Mouse (Mus musculus): ENCODE measurements around the gene Flt3.

DNA sequence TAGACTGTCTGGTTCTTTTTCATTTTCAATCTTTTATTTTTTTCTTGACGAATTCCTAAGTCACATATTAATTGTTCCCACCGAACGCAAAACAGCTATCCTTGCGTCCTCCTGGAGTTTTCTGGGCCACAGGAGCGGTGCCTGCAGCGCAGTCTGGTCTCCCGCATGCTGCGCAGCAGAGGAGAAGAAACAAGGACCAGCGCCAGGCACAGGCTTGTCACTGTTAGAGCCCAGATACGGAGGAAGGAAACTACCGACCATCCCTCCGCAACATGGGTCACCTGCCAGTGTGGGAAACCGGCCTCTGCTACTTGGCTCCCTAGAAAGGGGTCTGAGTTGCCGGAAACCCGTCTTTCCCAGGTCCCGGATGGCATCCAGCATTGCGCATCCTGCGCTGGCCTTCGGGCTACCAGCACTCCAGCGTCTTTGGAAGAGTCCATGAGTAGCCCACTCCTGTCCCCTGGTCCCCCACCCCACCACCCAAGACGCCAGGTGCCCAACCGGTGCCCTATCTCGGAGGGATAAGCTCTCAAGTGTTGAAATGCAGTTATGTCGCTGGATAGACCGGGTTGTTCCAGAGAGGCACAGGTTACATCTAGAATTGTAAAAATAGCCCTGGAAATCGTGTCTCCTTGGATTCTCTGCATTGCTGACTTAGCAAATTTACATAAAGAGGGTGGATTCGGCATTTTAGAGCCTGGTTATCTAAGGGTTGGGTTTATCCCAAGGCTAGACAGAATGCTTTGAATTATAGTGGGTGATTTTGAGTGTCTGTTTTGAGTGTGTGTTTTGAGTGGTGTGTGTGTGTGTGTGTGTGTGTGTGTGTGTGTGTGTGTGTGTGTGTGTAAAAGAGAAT is 87.2 kb downstream of the Flt3 start:
- TF ChIP-seq POLR2A (IDR thresholded peaks at IDR 0.05; ENCODE audit: low read depth, low read length) (no peak), CTCF (conservative IDR thresholded peaks at IDR 0.05; ENCODE audit: insufficient read depth, insufficient read length, low read depth, low read length) (no peak)

Measured in kidney, adult 2 months (tissue).